Mouse (Mus musculus) ES-E14 (cell line): ENCODE measurements at regions not wholly inside any gene's neighbourhood (a gene's known extent, or its start where the extent isn't known, plus 50 kb on each side); places are given as distances from the start of the nearest gene placed in this dataset.

ENCODE experiments used
- DNase-seq: peaks from one replicate; pipeline ENCODE4 v3.0.0-alpha.2; 2013; ENCODE audit warnings: low read depth, low spot score
- H3K27ac ChIP-seq: 2 replicates; pipeline ENCODE4 v1.5.1; 2012; ENCODE audit warnings: low read depth, mild to moderate bottlenecking, low read length, moderate library complexity, mixed read lengths; ENCODE audit not compliant: poor library complexity, insufficient read depth, severe bottlenecking
- H3K36me3 ChIP-seq: 2 replicates; pipeline ENCODE4 v1.6.1; 2012; ENCODE audit warnings: mild to moderate bottlenecking, low read length, moderate library complexity, mixed read lengths; ENCODE audit not compliant: control insufficient read depth, poor library complexity, insufficient read depth, severe bottlenecking
- H3K4me1 ChIP-seq, 2 experiments: fragments of 150-350 bp in 1 of 2; sonication (generic) in 1 of 2; 2 replicates each; pipeline ENCODE4 v1.6.1; 2012; ENCODE audit warnings: low read length in 2 of 2, mild to moderate bottlenecking in 1 of 2, mixed read lengths in 1 of 2; ENCODE audit not compliant: control insufficient read depth in 2 of 2, insufficient read depth in 2 of 2, poor library complexity in 1 of 2
- H3K4me3 ChIP-seq, 2 experiments: fragments of 150-350 bp in 1 of 2; sonication (generic) in 1 of 2; 2 replicates each; pipeline ENCODE4 v1.5.1; 2012; ENCODE audit warnings: low read length in 2 of 2, low read depth in 1 of 2, mild to moderate bottlenecking in 1 of 2, mixed read lengths in 1 of 2; ENCODE audit not compliant: insufficient read depth in 1 of 2, poor library complexity in 1 of 2, severe bottlenecking in 1 of 2
- H3K9ac ChIP-seq: 2 replicates; pipeline ENCODE4 v1.6.1; 2012; ENCODE audit warnings: low read depth, mild to moderate bottlenecking, low read length, mixed read lengths; ENCODE audit not compliant: poor library complexity, insufficient read depth, severe bottlenecking
- H3K9me3 ChIP-seq: fragments of 150-350 bp; sonication (generic); 2 replicates; pipeline ENCODE4 v1.6.1; 2012; ENCODE audit warnings: low read depth, mild to moderate bottlenecking, low read length; ENCODE audit not compliant: control insufficient read depth, insufficient read depth
- CHD2 ChIP-seq: IDR thresholded peaks from 2 replicates; pipeline ENCODE4 v1.6.1; 2014; ENCODE audit warnings: mild to moderate bottlenecking, low read depth, low read length, inconsistent platforms
- HCFC1 ChIP-seq: IDR thresholded peaks from 2 replicates; pipeline ENCODE4 v1.6.1; 2012; ENCODE audit warnings: low read length, inconsistent platforms, borderline replicate concordance; ENCODE audit not compliant: insufficient read depth
- MAFK ChIP-seq: IDR thresholded peaks from 2 replicates; pipeline ENCODE4 v1.6.1; 2014; ENCODE audit warnings: mild to moderate bottlenecking, low read depth, low read length, inconsistent platforms; ENCODE audit not compliant: insufficient read depth
- ZC3H11A ChIP-seq: IDR thresholded peaks from 2 replicates; pipeline ENCODE4 v1.6.1; 2012; ENCODE audit warnings: low read depth, mild to moderate bottlenecking, inconsistent platforms, low read length, borderline replicate concordance
- ZNF384 ChIP-seq: IDR thresholded peaks from 2 replicates; pipeline ENCODE4 v1.6.1; 2012; ENCODE audit warnings: low read depth, low read length, inconsistent platforms
- in situ Hi-C, 2 experiments: fragments of 600-800 bp; cut with MboI; formaldehyde crosslinking; loops; one replicate each; pipeline ENCODE4 v1.15.1; 2025; ENCODE audit warnings: low sequenced_read_pairs in 2 of 2, inconsistent platforms in 1 of 2; ENCODE audit not compliant: unreplicated experiment in 2 of 2

DNA sequence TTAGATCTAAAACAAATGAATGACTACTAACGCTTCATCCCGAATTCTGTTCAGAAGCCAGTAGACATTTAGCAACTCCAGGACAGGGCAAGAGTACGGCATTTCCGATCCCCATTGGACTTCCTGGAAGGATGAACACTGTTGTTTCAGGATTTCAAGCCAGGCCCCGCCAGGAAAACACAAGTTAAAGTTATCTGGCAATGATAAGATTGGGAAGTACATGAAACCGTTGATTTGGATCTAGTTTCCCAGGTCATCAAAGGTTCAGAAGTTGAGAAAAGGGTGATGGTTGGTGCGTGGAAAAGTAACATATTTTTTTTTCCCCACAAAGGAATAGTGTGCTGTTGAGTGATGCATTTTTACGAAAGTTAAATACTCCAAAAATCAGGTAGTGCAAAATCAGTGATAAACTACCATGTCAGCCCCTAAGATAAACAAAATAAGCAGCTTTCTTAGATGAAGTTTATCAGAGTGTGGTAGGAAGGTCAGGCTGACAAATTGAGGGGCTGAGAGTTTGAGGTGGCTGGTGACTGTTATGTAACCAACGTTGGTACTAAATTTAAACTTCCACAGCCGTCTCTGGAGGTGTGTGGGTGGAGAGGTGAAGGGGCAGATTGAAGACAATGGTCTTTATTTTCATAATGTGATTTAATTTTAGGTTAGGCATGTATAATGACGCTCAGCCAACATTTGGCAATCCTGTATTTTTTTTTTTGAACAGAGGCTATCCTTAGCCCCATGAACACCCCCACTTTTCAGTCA lies 157.6 kb upstream of the Dph6 start:
- no peak overlapping the region for H3K9ac ChIP-seq
- in situ Hi-C loops: no loop called here
- H3K36me3 ChIP-seq: no peaks in the 10 kb centered on the region
- H3K27ac ChIP-seq: no peak overlapping the region
- TF ChIP-seq CHD2: no peak
- TF ChIP-seq ZC3H11A: no peak
- no peak for TF ChIP-seq HCFC1
- no peak for TF ChIP-seq ZNF384
- no peak for TF ChIP-seq MAFK
- no peaks in the 10 kb centered on the region for H3K9me3 ChIP-seq
- no peaks in the 10 kb centered on the region for H3K4me1 ChIP-seq
- H3K4me3 ChIP-seq: no peak overlapping the region
- no peak for DNase-seq

DNA sequence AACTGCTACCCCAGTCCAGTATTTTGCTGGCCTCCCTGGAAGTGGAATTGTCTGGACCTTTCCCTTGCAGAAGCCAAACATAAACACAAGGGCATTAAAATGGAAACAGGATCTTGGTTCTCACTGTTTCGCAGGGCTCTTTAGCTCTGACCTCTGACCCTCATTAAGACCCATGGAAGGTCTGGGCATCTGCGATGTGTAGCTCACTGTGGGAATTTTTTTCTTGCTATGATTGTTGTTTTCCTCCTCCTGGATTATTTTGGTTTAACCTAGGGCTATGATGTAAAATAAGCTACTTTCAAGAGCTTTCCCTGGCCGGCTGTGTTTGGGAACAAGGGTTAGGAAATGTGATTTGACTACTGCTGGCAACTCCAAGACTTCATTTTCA lies 158.1 kb upstream of the Dph6 start:
- TF ChIP-seq HCFC1 (no peak), MAFK (no peak), ZC3H11A (no peak), ZNF384 (no peak), CHD2 (no peak)
- no peaks in the 10 kb centered on the region for H3K4me1 ChIP-seq
- no peaks in the 10 kb centered on the region for H3K9me3 ChIP-seq
- H3K4me3 ChIP-seq: no peak overlapping the region
- no peak for DNase-seq
- no peak overlapping the region for H3K27ac ChIP-seq
- in situ Hi-C loops: no loop called here
- H3K9ac ChIP-seq: no peak overlapping the region
- H3K36me3 ChIP-seq: no peaks in the 10 kb centered on the region

- Histone ChIP-seq H3K9me3 (no peaks in the 10 kb centered on the region), H3K36me3 (no peaks in the 10 kb centered on the region), H3K27ac (no peak overlapping the region), H3K9ac (no peak overlapping the region), H3K4me3 (no peak overlapping the region), H3K4me1 (no peaks in the 10 kb centered on the region)
- no peak for DNase-seq
- in situ Hi-C loops: no loop called here
- no peak for TF ChIP-seq MAFK
- no peak for TF ChIP-seq HCFC1
These were observed 167.9 kb upstream of the Dph6 start for GRCm38 (mm10) chr2:114822657-114823056.

GRCm38 (mm10) chr2:114828192-114828591 lies 173.4 kb upstream of the Dph6 start:
- Histone ChIP-seq H3K9me3 (no peaks in the 10 kb centered on the region), H3K4me3 (no peak overlapping the region), H3K9ac (no peak overlapping the region), H3K27ac (no peak overlapping the region), H3K36me3 (no peaks in the 10 kb centered on the region), H3K4me1 (no peaks in the 10 kb centered on the region)
- in situ Hi-C loops: no loop called here
- DNase-seq: no peak
- no peak for TF ChIP-seq MAFK
- no peak for TF ChIP-seq CHD2
- no peak for TF ChIP-seq HCFC1
- TF ChIP-seq ZNF384: no peak
- no peak for TF ChIP-seq ZC3H11A

DNA sequence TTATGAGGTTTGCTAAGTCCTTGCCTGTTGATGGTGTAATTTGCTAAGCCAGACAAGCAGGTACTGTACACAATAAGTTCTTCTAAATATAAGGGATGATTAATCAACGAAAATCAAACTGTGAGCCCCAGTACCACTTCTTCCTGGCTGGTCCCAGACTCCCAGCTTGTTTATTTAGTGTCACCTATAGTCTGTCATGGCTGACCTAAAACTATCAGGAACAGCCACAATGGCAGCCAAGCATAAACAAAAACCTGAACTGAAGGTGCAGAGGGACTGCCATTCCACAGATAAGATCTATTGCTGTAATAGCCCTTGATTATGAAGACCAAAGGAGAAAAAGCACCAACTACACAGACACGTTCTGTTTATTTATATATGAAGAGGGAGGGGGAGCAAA lies 180.9 kb upstream of the Dph6 start:
- no peak for DNase-seq
- no peaks in the 10 kb centered on the region for H3K36me3 ChIP-seq
- TF ChIP-seq HCFC1 (no peak), ZNF384 (no peak), MAFK (no peak), CHD2 (no peak)
- no peaks in the 10 kb centered on the region for H3K4me1 ChIP-seq
- H3K9ac ChIP-seq: no peak overlapping the region
- in situ Hi-C loops: no loop called here
- H3K27ac ChIP-seq: no peak overlapping the region
- no peaks in the 10 kb centered on the region for H3K9me3 ChIP-seq
- no peak overlapping the region for H3K4me3 ChIP-seq
